Mouse (Mus musculus) G1E (cell line): ENCODE data around the gene Rgsl1. TPM values are rescaled to one million over a fixed set of nuclear protein-coding genes. Genes with fewer than 3 reads are reported as not detected.
A peak's percentile ranks its signal among the peaks of the same experiment; 100 is the strongest.

ENCODE experiments used
- ATAC-seq: 2 replicates; pipeline ENCODE4 v1.8.0; 2016; ENCODE audit warnings: mild to moderate bottlenecking; ENCODE audit not compliant: insufficient number of reproducible peaks, poor library complexity, low FRiP score, severe bottlenecking; ENCODE audit errors: extremely low read depth
- DNase-seq: peaks from one replicate; pipeline ENCODE4 v3.0.0; 2012; ENCODE audit warnings: low spot score
- H3K27me3 ChIP-seq: 2 replicates; pipeline ENCODE4 v1.6.1; 2012; ENCODE audit warnings: mild to moderate bottlenecking, low read length, inconsistent platforms; ENCODE audit not compliant: insufficient read depth
- H3K36me3 ChIP-seq: replicated peaks from 2 replicates; pipeline ENCODE3; 2012; ENCODE audit warnings: mild to moderate bottlenecking, inconsistent platforms
- H3K4me1 ChIP-seq: 2 replicates; pipeline ENCODE4 v1.6.1; 2012; ENCODE audit warnings: low read depth, low read length, inconsistent platforms, mixed read lengths; ENCODE audit not compliant: insufficient read depth
- H3K4me3 ChIP-seq: 2 replicates; pipeline ENCODE4 v1.5.1; 2012; ENCODE audit warnings: low read depth, mild to moderate bottlenecking, inconsistent platforms, low read length, moderate library complexity, mixed read lengths
- H3K9me3 ChIP-seq: replicated peaks from 2 replicates; pipeline ENCODE4 v1.6.1; 2012; ENCODE audit warnings: inconsistent platforms
- CTCF ChIP-seq: IDR thresholded peaks from 2 replicates; pipeline ENCODE4 v1.5.1; 2012; ENCODE audit warnings: low read depth, low read length, inconsistent platforms, mixed read lengths
- GATA1 ChIP-seq: IDR thresholded peaks from 2 replicates; pipeline ENCODE4 v1.6.1; 2012; ENCODE audit warnings: borderline replicate concordance, low read length, inconsistent platforms, mixed read lengths
- GATA2 ChIP-seq: IDR thresholded peaks from 2 replicates; pipeline ENCODE4 v1.6.1; 2012; ENCODE audit warnings: low read depth, low read length, inconsistent platforms, borderline replicate concordance
- POLR2AphosphoS5 ChIP-seq: IDR thresholded peaks from 2 replicates; pipeline ENCODE4 v1.6.1; 2012; ENCODE audit warnings: low read depth, low read length, inconsistent platforms; ENCODE audit not compliant: insufficient replicate concordance
- TAL1 ChIP-seq: conservative IDR thresholded peaks from 2 replicates; pipeline ENCODE4 v1.6.1; 2012; ENCODE audit warnings: low read depth, low read length, inconsistent platforms, mixed read lengths
- polyA plus RNA-seq: library from polyadenylated mRNA; stranded (reverse); fragments of >175 nt; gene quantifications from 2 replicates; pipeline ENCODE4 v1.2.3, GENCODE M21; 2012
- total RNA-seq, 2 experiments: library from RNA; stranded (forward) in 1 of 2; stranded (reverse) in 1 of 2; fragments of 200-1000 nt in 1 of 2; fragments of >200 nt in 1 of 2; fragmentation: Nextera tagmentation in 1 of 2; gene quantifications; 2 replicates each; pipeline ENCODE4 v1.2.3; 2014 to 2017

Gene Rgsl1
- total and polyA plus RNA-seq, 3 experiments: 0.16 TPM; not detected in 2

DNA sequence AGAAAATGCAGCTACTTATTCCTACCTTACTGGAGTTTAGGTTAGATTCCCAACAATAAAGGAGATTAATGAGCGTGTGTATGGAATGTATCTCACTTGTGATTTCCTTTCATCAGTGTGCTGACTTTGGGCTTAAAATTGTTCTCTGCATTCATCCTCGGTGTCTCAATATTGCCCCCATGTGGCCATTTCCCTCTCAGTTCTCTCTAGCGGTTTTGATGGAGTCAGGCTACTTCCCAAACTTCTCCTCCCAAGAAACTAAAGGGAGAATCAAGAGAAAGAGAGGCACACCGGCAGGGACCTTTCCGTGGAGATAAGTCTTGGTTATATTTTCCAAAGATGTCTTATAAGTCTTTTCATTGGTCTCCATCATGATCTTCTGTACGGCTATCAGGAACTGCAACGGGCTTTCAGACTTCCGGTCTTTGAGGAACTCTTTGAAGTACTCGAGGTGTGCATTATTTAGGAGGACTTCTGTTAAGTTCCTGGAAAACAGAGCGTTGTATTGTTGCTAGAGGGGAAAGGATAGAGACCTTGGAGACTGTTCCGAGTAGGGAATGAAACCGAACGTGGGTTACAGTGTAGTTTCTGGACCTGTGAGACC lies 36.5 kb downstream of the Rgsl1 start:
- peak; percentile 5 for DNase-seq
- Histone ChIP-seq H3K9me3 (no peaks in the 10 kb centered on the region), H3K36me3 (no peaks in the 10 kb centered on the region), H3K4me1 (no peaks in the 10 kb centered on the region), H3K27me3 (peaks cover 2% of the 10 kb centered on the region; the same call in 1 of the 2 replicates), H3K4me3 (no peak overlapping the region)
- no peak for TF ChIP-seq GATA2
- TF ChIP-seq CTCF: 0 out of 2 replicates have a peak, but pooled peaks have one; percentile 25
- TF ChIP-seq POLR2AphosphoS5: no peak
- no peak for TF ChIP-seq GATA1
- TF ChIP-seq TAL1: no peak
- no peak for ATAC-seq

DNA sequence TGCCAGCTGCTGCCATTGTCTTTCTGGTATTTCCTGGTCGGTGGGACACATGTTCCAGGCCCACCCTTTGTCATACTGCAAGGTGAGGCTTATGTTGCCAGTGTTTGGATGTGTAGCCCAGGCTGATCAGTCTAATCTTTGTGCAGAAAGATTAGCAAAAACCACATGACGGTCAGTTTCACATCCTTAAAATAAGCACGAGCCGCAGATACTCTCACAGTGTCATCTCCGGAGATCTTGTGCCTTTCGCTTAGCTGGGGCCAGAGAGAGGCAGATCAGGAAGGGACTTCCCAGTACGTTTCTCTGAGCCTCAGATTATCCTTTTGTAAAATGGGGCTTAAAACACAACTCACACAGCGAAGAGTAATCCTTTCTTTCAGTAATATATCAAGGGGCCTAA lies 40.4 kb downstream of the Rgsl1 start:
- H3K4me3 ChIP-seq: no peak overlapping the region
- no peaks in the 10 kb centered on the region for H3K9me3 ChIP-seq
- H3K4me1 ChIP-seq: no peaks in the 10 kb centered on the region
- peaks cover 2% of the 10 kb centered on the region; the same call in 1 of the 2 replicates for H3K27me3 ChIP-seq
- no peaks in the 10 kb centered on the region for H3K36me3 ChIP-seq
- DNase-seq (no peak), ATAC-seq (no peak)
- TF ChIP-seq CTCF (no peak), POLR2AphosphoS5 (no peak), GATA2 (no peak), TAL1 (no peak), GATA1 (no peak)

DNA sequence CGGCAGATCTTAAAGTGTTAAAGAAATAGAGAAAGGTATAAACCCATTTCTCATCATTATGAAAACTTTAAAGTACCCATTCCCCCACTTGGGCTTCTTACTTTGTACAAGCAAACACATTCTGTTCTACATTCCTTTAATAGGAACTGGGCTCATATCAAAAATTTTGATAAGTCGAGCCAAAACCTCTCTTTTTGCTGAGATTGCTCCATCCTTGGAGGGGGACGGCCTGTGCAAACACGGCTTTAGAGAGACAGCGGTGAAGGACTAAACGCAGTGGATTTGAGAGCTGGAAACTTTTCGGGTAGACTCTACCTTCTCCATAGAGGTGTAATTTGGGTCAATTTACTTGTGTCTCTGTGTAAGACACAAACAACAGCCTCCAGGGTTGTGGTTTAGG lies 41.3 kb downstream of the Rgsl1 start:
- no peak overlapping the region for H3K4me3 ChIP-seq
- H3K9me3 ChIP-seq: no peaks in the 10 kb centered on the region
- no peaks in the 10 kb centered on the region for H3K4me1 ChIP-seq
- H3K36me3 ChIP-seq: no peaks in the 10 kb centered on the region
- H3K27me3 ChIP-seq: peaks cover 2% of the 10 kb centered on the region; the same call in 1 of the 2 replicates
- DNase-seq (no peak), ATAC-seq (no peak)
- no peak for TF ChIP-seq CTCF
- no peak for TF ChIP-seq TAL1
- TF ChIP-seq GATA1: no peak
- no peak for TF ChIP-seq GATA2
- TF ChIP-seq POLR2AphosphoS5: no peak

DNA sequence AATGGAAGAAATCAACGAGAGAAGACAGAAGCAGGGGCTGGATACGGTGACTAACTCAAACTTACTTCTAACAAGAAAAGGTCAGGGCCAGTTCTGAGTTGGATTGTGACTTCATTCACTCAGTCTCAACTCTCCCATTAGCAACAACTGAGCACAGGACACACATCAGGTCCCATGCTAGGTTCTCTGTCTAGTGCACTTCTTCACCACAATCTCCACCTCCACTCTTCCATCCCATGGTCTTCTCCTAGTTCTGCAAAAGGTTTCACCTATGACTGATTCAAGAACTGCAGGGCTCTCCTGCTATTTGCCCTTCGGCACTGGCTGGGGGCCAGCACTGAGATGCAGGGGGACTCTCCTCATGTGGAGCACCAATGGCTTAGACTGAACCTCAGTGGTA lies 49.7 kb downstream of the Rgsl1 start:
- Histone ChIP-seq H3K36me3 (no peaks in the 10 kb centered on the region), H3K27me3 (no peaks in the 10 kb centered on the region), H3K4me3 (no peak overlapping the region), H3K9me3 (no peaks in the 10 kb centered on the region), H3K4me1 (no peaks in the 10 kb centered on the region)
- TF ChIP-seq POLR2AphosphoS5: no peak
- TF ChIP-seq TAL1: no peak
- TF ChIP-seq GATA2: no peak
- no peak for TF ChIP-seq GATA1
- TF ChIP-seq CTCF: no peak
- ATAC-seq (no peak), DNase-seq (no peak)

DNA sequence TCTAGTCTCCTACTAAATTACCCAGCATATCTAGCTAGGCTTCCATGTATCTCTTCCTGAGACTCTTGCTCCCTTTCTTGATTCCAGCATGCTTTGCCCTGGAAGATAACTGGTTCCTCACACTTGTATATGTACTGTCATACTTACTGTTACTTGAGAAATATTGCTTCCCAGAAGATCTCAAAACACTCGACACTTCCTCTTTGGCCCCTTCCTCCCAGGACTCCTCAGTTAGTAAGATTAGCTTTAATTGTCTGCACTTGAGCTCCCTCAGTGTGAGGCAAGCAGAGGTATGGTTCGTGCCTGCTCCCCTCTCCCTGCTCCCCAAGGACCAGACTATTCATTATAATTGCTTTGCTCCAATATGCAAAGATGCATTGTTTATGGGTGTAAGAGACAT lies 53.2 kb downstream of the Rgsl1 start:
- DNase-seq (no peak), ATAC-seq (no peak)
- Histone ChIP-seq H3K9me3 (no peaks in the 10 kb centered on the region), H3K27me3 (no peaks in the 10 kb centered on the region), H3K4me3 (no peak overlapping the region), H3K4me1 (no peaks in the 10 kb centered on the region), H3K36me3 (no peaks in the 10 kb centered on the region)
- TF ChIP-seq GATA2 (no peak), GATA1 (no peak), CTCF (no peak), POLR2AphosphoS5 (no peak), TAL1 (no peak)

DNA sequence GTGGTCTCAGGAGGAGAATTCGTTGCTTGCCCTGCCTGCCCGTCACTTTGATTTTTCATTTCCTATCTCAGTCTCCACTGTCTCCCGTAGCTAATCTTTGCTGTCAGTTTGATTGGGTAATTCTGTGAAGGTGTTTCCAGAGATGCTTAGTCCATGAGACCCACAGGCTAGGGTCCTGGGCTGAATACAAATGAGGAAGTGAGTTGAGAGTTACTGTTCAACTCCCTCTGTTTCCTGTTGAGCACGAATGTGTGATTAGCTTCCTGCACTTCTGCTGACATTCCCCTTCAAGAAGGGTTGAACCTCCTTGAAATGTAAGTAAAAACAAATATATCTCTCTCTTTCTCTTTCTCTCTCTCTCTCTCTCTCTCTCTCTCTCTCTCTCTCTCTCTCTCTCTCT lies 58.3 kb downstream of the Rgsl1 start:
- Histone ChIP-seq H3K4me1 (no peaks in the 10 kb centered on the region; the same call in 1 of the 2 replicates), H3K9me3 (no peaks in the 10 kb centered on the region), H3K4me3 (no peak overlapping the region), H3K27me3 (no peaks in the 10 kb centered on the region), H3K36me3 (no peaks in the 10 kb centered on the region)
- no peak for TF ChIP-seq POLR2AphosphoS5
- no peak for TF ChIP-seq GATA2
- no peak for TF ChIP-seq CTCF
- TF ChIP-seq GATA1: no peak
- no peak for TF ChIP-seq TAL1
- no peak for ATAC-seq
- DNase-seq: no peak

DNA sequence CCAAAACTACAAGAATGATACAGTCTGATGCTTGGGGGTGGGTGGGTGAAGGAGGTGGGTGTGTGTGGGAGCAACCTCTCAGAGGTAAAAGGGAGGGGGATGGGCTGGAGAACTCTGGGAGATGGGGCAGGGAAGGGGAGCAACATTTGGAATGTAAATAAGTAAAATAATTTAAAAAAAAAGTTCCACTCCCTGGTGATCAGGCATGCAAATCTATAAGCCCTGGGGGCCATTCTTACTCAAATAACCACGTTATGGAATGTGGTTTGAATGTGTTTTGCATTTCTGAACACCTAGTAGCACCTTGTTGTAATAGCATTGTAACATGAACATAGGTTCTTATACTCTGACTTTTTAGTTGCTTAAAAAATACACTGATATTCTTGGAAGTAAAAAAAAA lies 60.6 kb downstream of the Rgsl1 start:
- H3K27me3 ChIP-seq: no peaks in the 10 kb centered on the region
- ATAC-seq (no peak), DNase-seq (no peak)
- H3K4me1 ChIP-seq: no peaks in the 10 kb centered on the region; the same call in 1 of the 2 replicates
- no peaks in the 10 kb centered on the region for H3K9me3 ChIP-seq
- no peak overlapping the region for H3K4me3 ChIP-seq
- H3K36me3 ChIP-seq: no peaks in the 10 kb centered on the region
- TF ChIP-seq GATA2 (no peak), CTCF (no peak), POLR2AphosphoS5 (no peak), TAL1 (no peak), GATA1 (no peak)
